Mouse (Mus musculus) natural killer cell, adult 2 months (primary cell): ENCODE results near the gene Nat8f6.
"Not testable (repeated sequence)": the region's sequence is repeated elsewhere in the genome, so short reads cannot be mapped to it uniquely, and the experiment has no call there.

Source experiments
- DNase-seq, 2 experiments: peaks; one replicate each; pipeline ENCODE4 v3.0.0; 2022; ENCODE audit warnings: low spot score in 2 of 2

Nat8f6 gene

GRCm38 (mm10) chr6:85836098-85836497 lies 15.3 kb upstream of the Nat8f6 start:
- DNase-seq: not testable (repeated sequence)

- not testable (repeated sequence) for DNase-seq
These were observed 14.3 kb upstream of the Nat8f6 start for GRCm38 (mm10) chr6:85835104-85835503.

- DNase-seq: not testable (repeated sequence)
These were observed 13.8 kb upstream of the Nat8f6 start for GRCm38 (mm10) chr6:85834504-85835100.

GRCm38 (mm10) chr6:85831796-85832321 lies 11.1 kb upstream of the Nat8f6 start, which contains the start of gene Nat8:
Gene Nat8, minus strand, starts transcription at chr6:85832082.
- DNase-seq: no peak

DNA sequence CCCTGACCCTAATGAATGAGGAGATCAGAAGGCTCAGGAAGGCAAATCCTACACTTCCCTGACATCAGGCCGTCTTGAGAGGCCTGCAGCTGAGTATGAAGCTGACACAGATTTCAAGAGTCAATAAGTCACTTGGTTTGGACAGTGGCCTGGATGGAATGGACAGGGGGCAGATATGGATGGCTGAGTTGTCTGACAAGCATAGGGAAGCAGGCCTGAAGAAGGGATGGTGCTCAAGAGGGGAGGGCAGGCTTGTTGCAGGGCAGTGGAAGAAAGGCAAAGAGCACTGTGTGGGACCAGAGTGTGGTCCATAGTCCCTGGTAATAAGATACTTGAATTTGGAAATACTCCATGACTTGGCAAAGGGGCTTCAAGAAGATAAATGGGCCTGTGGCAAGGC lies 8.7 kb upstream of the Nat8f6 start:
- DNase-seq: no peak

GRCm38 (mm10) chr6:85825886-85826285 lies 5.1 kb upstream of the Nat8f6 start:
- DNase-seq: no peak

GRCm38 (mm10) chr6:85823382-85824090 lies 2.8 kb upstream of the Nat8f6 start:
- DNase-seq: no peak

GRCm38 (mm10) chr6:85822286-85822685 lies 1.5 kb upstream of the Nat8f6 start:
- DNase-seq: no peak

- DNase-seq: no peak
These were observed 2.4 kb downstream of the Nat8f6 start for GRCm38 (mm10) chr6:85818338-85818737.

- no peak for DNase-seq
These were observed 7.4 kb downstream of the Nat8f6 start for GRCm38 (mm10) chr6:85813339-85813738.

- not testable (repeated sequence) for DNase-seq
These were observed 9.7 kb downstream of the Nat8f6 start for GRCm38 (mm10) chr6:85810942-85811537.

GRCm38 (mm10) chr6:85810514-85810913 lies 10.2 kb downstream of the Nat8f6 start:
- DNase-seq: not testable (repeated sequence)

DNA sequence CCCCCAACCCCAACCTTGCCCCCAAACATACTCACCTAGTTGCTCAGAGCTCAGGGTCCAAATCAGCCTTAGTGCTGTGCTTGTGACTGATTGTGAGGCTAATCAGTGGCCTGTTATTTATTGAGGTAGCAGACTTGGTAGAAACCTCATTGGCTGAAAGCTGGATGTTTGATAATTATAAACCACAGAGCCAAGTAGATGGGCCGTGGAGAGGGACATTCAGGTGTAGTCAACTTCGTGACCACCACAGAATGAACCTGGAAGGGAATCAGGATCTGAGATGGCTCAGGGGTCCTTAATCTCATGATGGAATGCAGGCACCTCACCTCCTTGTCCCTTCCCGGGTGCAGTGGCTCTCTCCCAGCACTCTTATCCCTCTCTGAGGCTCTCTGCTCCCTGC lies 11.0 kb downstream of the Nat8f6 start:
- DNase-seq: not testable (repeated sequence)

DNA sequence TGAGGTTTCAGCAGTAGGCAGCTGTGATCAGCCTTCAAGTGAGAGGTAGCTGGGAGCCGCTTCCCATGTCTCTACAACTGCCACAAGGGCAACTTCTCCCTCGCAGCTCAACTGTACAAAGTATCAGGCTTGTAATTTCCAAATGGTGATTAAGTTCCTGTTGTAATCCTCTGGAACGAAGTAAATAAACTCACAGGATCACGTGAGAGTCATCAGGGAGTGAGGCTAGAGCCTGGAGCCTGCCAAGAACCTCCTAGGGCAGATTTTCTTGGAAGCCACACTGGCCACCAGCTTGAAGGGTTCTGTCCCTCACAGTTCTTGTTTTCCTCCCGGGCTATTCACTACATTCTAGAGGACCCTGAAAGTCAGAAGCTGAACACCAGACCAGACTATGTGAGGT lies 17.6 kb downstream of the Nat8f6 start:
- DNase-seq: not testable (repeated sequence)

- DNase-seq: not testable (repeated sequence)
These were observed 55.2 kb downstream of the Nat8f6 start, which contains the start of gene Nat8f3 for GRCm38 (mm10) chr6:85765532-85765931. Gene Nat8f3, minus strand, starts transcription at chr6:85765754.

DNA sequence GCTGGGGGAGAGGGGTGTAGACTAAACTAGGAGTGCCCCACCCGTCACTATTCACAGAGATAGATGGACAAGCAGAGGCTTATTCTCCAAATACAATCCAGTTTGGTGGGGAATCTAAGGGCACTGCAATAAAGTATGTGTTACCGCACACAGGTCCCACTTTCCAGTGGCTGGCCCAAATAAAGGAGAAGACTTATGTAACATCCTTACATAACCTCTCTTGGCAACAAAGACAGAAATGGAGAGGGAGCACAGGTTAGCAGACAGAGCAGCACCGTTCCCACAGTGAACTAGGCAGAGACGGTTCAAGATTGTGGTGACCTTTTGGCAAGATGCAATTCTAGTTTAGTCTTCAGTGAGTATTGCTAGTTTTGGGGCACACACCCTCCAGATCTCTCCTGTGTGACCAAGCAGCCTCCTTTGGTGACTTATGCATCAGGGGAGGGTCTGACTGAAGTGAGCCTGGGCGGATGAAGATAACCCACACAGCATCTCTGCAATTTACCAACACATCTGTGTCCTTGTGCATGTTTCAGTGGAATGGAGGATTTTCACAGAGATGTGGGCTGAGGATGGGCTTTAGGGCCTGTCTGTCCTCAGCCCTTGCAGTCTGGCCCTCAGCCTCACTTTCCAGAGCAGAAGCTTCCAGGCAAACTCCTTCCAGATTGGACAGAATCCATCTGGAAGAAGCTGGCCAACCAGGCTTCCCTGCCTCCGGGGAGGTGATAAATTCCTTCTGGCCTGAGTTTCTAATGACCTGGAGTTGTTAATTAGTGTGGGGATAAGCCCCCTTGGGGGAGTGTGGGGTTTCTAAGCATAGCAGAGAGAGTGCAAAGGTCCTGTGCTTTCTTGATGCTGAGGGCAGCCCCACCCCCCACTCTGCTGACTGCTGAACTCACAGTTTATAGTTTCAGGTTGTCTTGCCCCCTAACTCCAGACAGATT lies 57.4 kb downstream of the Nat8f6 start:
- DNase-seq: not testable (repeated sequence)

GRCm38 (mm10) chr6:85762678-85763077 lies 58.1 kb downstream of the Nat8f6 start:
- DNase-seq: not testable (repeated sequence)
